Mouse (Mus musculus) cerebellum, adult 9-11 months (tissue): ENCODE results near the gene Col5a1.

Experiments used
- DNase-seq: peaks from one replicate; pipeline ENCODE4 v3.0.0; 2022

Gene Col5a1

GRCm38 (mm10) chr2:27923718-27924117, 37.5 kb downstream of the Col5a1 start:
- no peak for DNase-seq

- DNase-seq, result no peak
Observed at GRCm38 (mm10) chr2:27924463-27924862, 38.2 kb downstream of the Col5a1 start.

- peak; percentile 65 for DNase-seq
Observed at GRCm38 (mm10) chr2:27926478-27927165, 40.4 kb downstream of the Col5a1 start.

GRCm38 (mm10) chr2:27930471-27931015, 44.3 kb downstream of the Col5a1 start:
- no peak for DNase-seq

GRCm38 (mm10) chr2:27931130-27931529, 44.9 kb downstream of the Col5a1 start:
- DNase-seq, result no peak

GRCm38 (mm10) chr2:27931971-27932370, 45.7 kb downstream of the Col5a1 start:
- DNase-seq, result no peak

- DNase-seq, result no peak
Observed at GRCm38 (mm10) chr2:27934269-27934668, 48.0 kb downstream of the Col5a1 start.

- DNase-seq, result no peak
Observed at GRCm38 (mm10) chr2:27934831-27935230, 48.6 kb downstream of the Col5a1 start.

GRCm38 (mm10) chr2:27935441-27935840, 49.2 kb downstream of the Col5a1 start:
- DNase-seq, result no peak

- DNase-seq, result peak; percentile 72
Observed at GRCm38 (mm10) chr2:27936607-27937191, 50.5 kb downstream of the Col5a1 start.

- no peak for DNase-seq
Observed at GRCm38 (mm10) chr2:27939433-27939832, 53.2 kb downstream of the Col5a1 start.

- no peak for DNase-seq
Observed at GRCm38 (mm10) chr2:27940144-27940543, 53.9 kb downstream of the Col5a1 start.

GRCm38 (mm10) chr2:27947252-27947651, 61.0 kb downstream of the Col5a1 start:
- DNase-seq, result no peak

GRCm38 (mm10) chr2:27947917-27948316, 61.7 kb downstream of the Col5a1 start:
- no peak for DNase-seq

GRCm38 (mm10) chr2:27953866-27954265, 67.6 kb downstream of the Col5a1 start:
- DNase-seq, result peak; percentile 44

GRCm38 (mm10) chr2:27954924-27955323, 68.7 kb downstream of the Col5a1 start:
- DNase-seq, result no peak

GRCm38 (mm10) chr2:27956751-27957150, 70.5 kb downstream of the Col5a1 start:
- no peak for DNase-seq

GRCm38 (mm10) chr2:27957184-27957583, 71.0 kb downstream of the Col5a1 start:
- DNase-seq, result no peak

- no peak for DNase-seq
Observed at GRCm38 (mm10) chr2:27959275-27959674, 73.0 kb downstream of the Col5a1 start.

- no peak for DNase-seq
Observed at GRCm38 (mm10) chr2:27961190-27961589, 75.0 kb downstream of the Col5a1 start.

GRCm38 (mm10) chr2:27962406-27962805, 76.2 kb downstream of the Col5a1 start:
- DNase-seq, result peak; percentile 47

- peak; percentile 36 for DNase-seq
Observed at GRCm38 (mm10) chr2:27969158-27969557, 82.9 kb downstream of the Col5a1 start.

- DNase-seq, result peak; percentile 44
Observed at GRCm38 (mm10) chr2:27973840-27974239, 87.6 kb downstream of the Col5a1 start.

GRCm38 (mm10) chr2:27975786-27976185, 89.6 kb downstream of the Col5a1 start:
- no peak for DNase-seq
